Mouse (Mus musculus): ENCODE results near the gene Map3k14. TPM values are rescaled to one million over a fixed set of nuclear protein-coding genes. Genes with fewer than 3 reads are reported as not detected.

Gene Map3k14
- polyA plus RNA-seq, 1 experiment from 2014 or later: 1.6 TPM

GRCm38 (mm10) chr11:103257938-103258481 lies 9.3 kb downstream of the Map3k14 start:
- DNase-seq (ENCODE audit: low spot score): no peak
- H3K4me1 ChIP-seq (replicated peaks; ENCODE audit: control insufficient read depth, insufficient read depth, low read length): peaks cover 5% of the 10 kb centered on the region
- H3K27ac ChIP-seq (ENCODE audit: low read depth, low read length): no peak overlapping the region
- H3K4me3 ChIP-seq (ENCODE audit: low read depth, low read length): no peak overlapping the region
- no peak overlapping the region for H3K9ac ChIP-seq (ENCODE audit: low read depth, low read length)
- H3K36me3 ChIP-seq (ENCODE audit: control insufficient read depth, insufficient read depth, low read length): no peaks in the 10 kb centered on the region
- H3K4me2 ChIP-seq: no peak overlapping the region
- no peaks in the 10 kb centered on the region for H3K9me3 ChIP-seq (ENCODE audit: control insufficient read depth, low read length)
- ATAC-seq (replicated peaks; ENCODE audit: low FRiP score): no peak
- WGBS: 50% methylated on average over 4 of the region's 4 CpGs
- no peaks in the 10 kb centered on the region for H3K27me3 ChIP-seq (replicated peaks; ENCODE audit: control insufficient read depth, insufficient read depth, low read length)

DNA sequence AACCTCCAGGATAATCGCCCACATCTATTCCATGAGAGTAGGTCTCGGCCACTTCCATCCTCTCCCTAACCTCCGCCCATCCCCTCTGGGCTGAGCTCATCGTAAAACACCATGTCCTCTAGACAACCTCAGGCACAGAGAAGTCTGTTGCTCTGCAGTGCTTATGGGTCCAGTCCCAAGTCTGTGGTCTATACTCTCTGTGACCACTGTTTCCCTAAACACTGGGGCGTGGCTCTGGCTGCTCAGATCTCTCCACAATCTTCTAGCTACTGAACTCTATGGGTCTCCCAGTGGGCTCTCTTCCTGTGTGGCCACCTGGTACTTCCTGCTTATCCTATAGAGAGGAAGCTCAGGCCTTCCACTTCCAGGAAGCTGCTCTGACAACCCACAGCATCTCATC lies 13.7 kb downstream of the Map3k14 start:
- Histone ChIP-seq H3K9ac (ENCODE audit: low read depth, low read length) (no peak overlapping the region), H3K9me3 (ENCODE audit: control insufficient read depth, low read length) (no peaks in the 10 kb centered on the region), H3K36me3 (ENCODE audit: control insufficient read depth, insufficient read depth, low read length) (no peaks in the 10 kb centered on the region), H3K27me3 (replicated peaks; ENCODE audit: control insufficient read depth, insufficient read depth, low read length) (no peaks in the 10 kb centered on the region), H3K27ac (ENCODE audit: low read depth, low read length) (no peak overlapping the region), H3K4me1 (replicated peaks; ENCODE audit: control insufficient read depth, insufficient read depth, low read length) (no peaks in the 10 kb centered on the region; the same call in 1 of the 2 replicates), H3K4me2 (no peak overlapping the region), H3K4me3 (ENCODE audit: low read depth, low read length) (no peak overlapping the region)
- ATAC-seq (replicated peaks; ENCODE audit: low FRiP score): no peak
- no peak for DNase-seq (ENCODE audit: low spot score)
- WGBS: 59% methylated on average over 5 of the region's 5 CpGs

GRCm38 (mm10) chr11:103252380-103252779 lies 14.9 kb downstream of the Map3k14 start:
- no peak overlapping the region for H3K4me3 ChIP-seq (ENCODE audit: low read depth, low read length)
- ATAC-seq (replicated peaks; ENCODE audit: low FRiP score): no peak
- 78% methylated on average over 5 of the region's 5 CpGs for WGBS
- H3K9ac ChIP-seq (ENCODE audit: low read depth, low read length): no peak overlapping the region
- no peak overlapping the region for H3K4me2 ChIP-seq
- no peaks in the 10 kb centered on the region for H3K27me3 ChIP-seq (replicated peaks; ENCODE audit: control insufficient read depth, insufficient read depth, low read length)
- no peak for DNase-seq (ENCODE audit: low spot score)
- peaks cover 2% of the 10 kb centered on the region; the same call in 1 of the 2 replicates for H3K4me1 ChIP-seq (replicated peaks; ENCODE audit: control insufficient read depth, insufficient read depth, low read length)
- H3K27ac ChIP-seq (ENCODE audit: low read depth, low read length): no peak overlapping the region
- no peaks in the 10 kb centered on the region for H3K9me3 ChIP-seq (ENCODE audit: control insufficient read depth, low read length)
- no peaks in the 10 kb centered on the region for H3K36me3 ChIP-seq (ENCODE audit: control insufficient read depth, insufficient read depth, low read length)

DNA sequence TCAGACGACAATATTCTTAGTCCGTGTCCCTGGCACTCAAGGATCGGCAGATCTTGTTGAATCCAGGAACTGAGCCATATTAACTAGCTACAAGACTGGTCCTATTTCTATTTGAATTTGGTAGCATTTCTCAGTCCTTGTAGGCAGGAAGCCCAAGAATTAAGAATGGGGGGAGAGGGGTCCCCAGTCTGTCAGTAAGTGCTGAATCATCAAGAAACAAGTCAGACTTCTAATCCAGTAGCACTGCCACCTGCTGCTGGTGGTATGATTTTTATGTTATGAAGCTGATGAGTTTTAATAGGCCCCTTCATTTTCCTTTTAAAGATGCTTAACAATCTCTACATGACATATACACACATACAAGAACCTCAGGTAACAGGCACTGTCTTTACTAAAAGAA lies 16.9 kb downstream of the Map3k14 start:
- 92% methylated on average over 3 of the region's 3 CpGs for WGBS

DNA sequence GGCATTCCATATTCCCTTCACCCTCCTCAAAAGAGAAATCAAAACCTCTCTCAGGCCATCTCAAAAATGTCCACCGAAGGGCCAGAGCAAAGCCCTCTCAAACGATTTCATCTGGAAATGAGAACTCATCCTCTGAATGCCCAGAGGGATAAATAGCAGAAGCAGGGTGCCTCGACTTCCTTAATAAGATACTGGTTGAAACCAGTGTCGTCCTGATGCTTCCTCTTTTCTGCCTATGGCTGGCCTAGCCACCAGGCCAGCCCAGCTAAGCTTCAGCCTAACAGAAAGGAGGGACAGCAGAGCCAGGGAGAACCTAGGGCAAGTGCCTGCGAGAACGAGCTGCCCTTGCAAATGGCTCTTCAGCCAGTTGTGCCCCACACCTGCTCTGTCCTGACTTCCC lies 17.8 kb downstream of the Map3k14 start:
- Histone ChIP-seq H3K4me1 (replicated peaks; ENCODE audit: control insufficient read depth, insufficient read depth, low read length) (peaks cover 16% of the 10 kb centered on the region), H3K9ac (ENCODE audit: low read depth, low read length) (no peak overlapping the region), H3K9me3 (ENCODE audit: control insufficient read depth, low read length) (no peaks in the 10 kb centered on the region), H3K4me3 (ENCODE audit: low read depth, low read length) (no peak overlapping the region), H3K27me3 (replicated peaks; ENCODE audit: control insufficient read depth, insufficient read depth, low read length) (no peaks in the 10 kb centered on the region), H3K4me2 (no peak overlapping the region), H3K36me3 (ENCODE audit: control insufficient read depth, insufficient read depth, low read length) (no peaks in the 10 kb centered on the region), H3K27ac (ENCODE audit: low read depth, low read length) (0 out of 2 replicates have a peak overlapping the region, but pooled peaks have one; percentile 21)
- WGBS: 46% methylated on average over 6 of the region's 6 CpGs
- ATAC-seq (replicated peaks; ENCODE audit: low FRiP score) (no peak), DNase-seq (ENCODE audit: low spot score) (no peak)

More for the DNA sequence above, 16.9 kb downstream of the Map3k14 start:
- Histone ChIP-seq H3K4me2 (no peak overlapping the region), H3K4me3 (ENCODE audit: low read depth, low read length) (no peak overlapping the region), H3K9me3 (ENCODE audit: control insufficient read depth, low read length) (no peaks in the 10 kb centered on the region), H3K27ac (ENCODE audit: low read depth, low read length) (no peak overlapping the region), H3K4me1 (replicated peaks; ENCODE audit: control insufficient read depth, insufficient read depth, low read length) (peaks cover 16% of the 10 kb centered on the region), H3K9ac (ENCODE audit: low read depth, low read length) (no peak overlapping the region), H3K36me3 (ENCODE audit: control insufficient read depth, insufficient read depth, low read length) (no peaks in the 10 kb centered on the region), H3K27me3 (replicated peaks; ENCODE audit: control insufficient read depth, insufficient read depth, low read length) (no peaks in the 10 kb centered on the region)
- DNase-seq (ENCODE audit: low spot score) (no peak), ATAC-seq (replicated peaks; ENCODE audit: low FRiP score) (no peak)

GRCm38 (mm10) chr11:103248837-103249236 lies 18.4 kb downstream of the Map3k14 start:
- Histone ChIP-seq H3K36me3 (ENCODE audit: control insufficient read depth, insufficient read depth, low read length) (no peaks in the 10 kb centered on the region), H3K9ac (ENCODE audit: low read depth, low read length) (no peak overlapping the region), H3K27ac (ENCODE audit: low read depth, low read length) (no peak overlapping the region), H3K9me3 (ENCODE audit: control insufficient read depth, low read length) (no peaks in the 10 kb centered on the region), H3K4me2 (no peak overlapping the region), H3K4me1 (replicated peaks; ENCODE audit: control insufficient read depth, insufficient read depth, low read length) (peaks cover 16% of the 10 kb centered on the region), H3K4me3 (ENCODE audit: low read depth, low read length) (no peak overlapping the region), H3K27me3 (replicated peaks; ENCODE audit: control insufficient read depth, insufficient read depth, low read length) (no peaks in the 10 kb centered on the region)
- WGBS: 62% methylated on average over 5 of the region's 5 CpGs
- DNase-seq (ENCODE audit: low spot score): no peak
- ATAC-seq (replicated peaks; ENCODE audit: low FRiP score): no peak

GRCm38 (mm10) chr11:103247504-103248177 lies 19.6 kb downstream of the Map3k14 start:
- no peak overlapping the region for H3K9ac ChIP-seq (ENCODE audit: low read depth, low read length)
- DNase-seq (ENCODE audit: low spot score) (no peak), ATAC-seq (replicated peaks; ENCODE audit: low FRiP score) (no peak)
- no peak overlapping the region for H3K27ac ChIP-seq (ENCODE audit: low read depth, low read length)
- no peaks in the 10 kb centered on the region for H3K9me3 ChIP-seq (ENCODE audit: control insufficient read depth, low read length)
- no peaks in the 10 kb centered on the region for H3K36me3 ChIP-seq (ENCODE audit: control insufficient read depth, insufficient read depth, low read length)
- 80% methylated on average over 11 of the region's 11 CpGs for WGBS
- peaks cover 16% of the 10 kb centered on the region for H3K4me1 ChIP-seq (replicated peaks; ENCODE audit: control insufficient read depth, insufficient read depth, low read length)
- H3K27me3 ChIP-seq (replicated peaks; ENCODE audit: control insufficient read depth, insufficient read depth, low read length): no peaks in the 10 kb centered on the region
- H3K4me3 ChIP-seq (ENCODE audit: low read depth, low read length): no peak overlapping the region
- no peak overlapping the region for H3K4me2 ChIP-seq

- H3K9me3 ChIP-seq (ENCODE audit: control insufficient read depth, low read length): no peaks in the 10 kb centered on the region
- 69% methylated on average over 4 of the region's 4 CpGs for WGBS
- DNase-seq (ENCODE audit: low spot score) (no peak), ATAC-seq (replicated peaks; ENCODE audit: low FRiP score) (no peak)
- H3K9ac ChIP-seq (ENCODE audit: low read depth, low read length): no peak overlapping the region
- H3K27ac ChIP-seq (ENCODE audit: low read depth, low read length): peak overlapping the region; percentile 16; the same call in 1 of the 2 replicates
- H3K36me3 ChIP-seq (ENCODE audit: control insufficient read depth, insufficient read depth, low read length): no peaks in the 10 kb centered on the region
- H3K4me1 ChIP-seq (replicated peaks; ENCODE audit: control insufficient read depth, insufficient read depth, low read length): peaks cover 16% of the 10 kb centered on the region
- H3K27me3 ChIP-seq (replicated peaks; ENCODE audit: control insufficient read depth, insufficient read depth, low read length): no peaks in the 10 kb centered on the region
- H3K4me2 ChIP-seq: no peak overlapping the region
- H3K4me3 ChIP-seq (ENCODE audit: low read depth, low read length): no peak overlapping the region
Observed at GRCm38 (mm10) chr11:103246731-103247290, 20.5 kb downstream of the Map3k14 start.
